Mouse (Mus musculus): ENCODE measurements around the gene Fnbp1. TPM values are rescaled to one million over a fixed set of nuclear protein-coding genes. Genes with fewer than 3 reads are reported as not detected.

The Fnbp1 gene
- total RNA-seq, 1 experiment from 2014 or later: 53.0 TPM

- DNase-seq: no peak
Measured at GRCm38 (mm10) chr2:31067696-31068245, 74.0 kb downstream of the Fnbp1 start.

GRCm38 (mm10) chr2:31067059-31067595 is 74.7 kb downstream of the Fnbp1 start:
- no peak for DNase-seq

GRCm38 (mm10) chr2:31066019-31066789 is 75.6 kb downstream of the Fnbp1 start:
- no peak for DNase-seq

- DNase-seq: no peak
Measured at GRCm38 (mm10) chr2:31061868-31062628, 79.8 kb downstream of the Fnbp1 start.

- DNase-seq: peak; percentile 48
Measured at GRCm38 (mm10) chr2:31060787-31061730, 80.7 kb downstream of the Fnbp1 start.

- DNase-seq: no peak
Measured at GRCm38 (mm10) chr2:31060271-31060670, 81.5 kb downstream of the Fnbp1 start.

GRCm38 (mm10) chr2:31058443-31058842 is 83.4 kb downstream of the Fnbp1 start:
- DNase-seq: no peak

- peak; percentile 43 for DNase-seq
Measured at GRCm38 (mm10) chr2:31057549-31058177, 84.1 kb downstream of the Fnbp1 start.

GRCm38 (mm10) chr2:31056070-31056469 is 85.7 kb downstream of the Fnbp1 start:
- no peak for DNase-seq

- DNase-seq: no peak
Measured at GRCm38 (mm10) chr2:31053851-31054340, 87.9 kb downstream of the Fnbp1 start.

- no peak for DNase-seq
Measured at GRCm38 (mm10) chr2:31053426-31053825, 88.4 kb downstream of the Fnbp1 start.

- no peak for DNase-seq
Measured at GRCm38 (mm10) chr2:31052441-31052840, 89.4 kb downstream of the Fnbp1 start.

- DNase-seq: no peak
Measured at GRCm38 (mm10) chr2:31048037-31048436, 93.8 kb downstream of the Fnbp1 start.

GRCm38 (mm10) chr2:31043856-31044255 is 98.0 kb downstream of the Fnbp1 start:
- no peak for DNase-seq

GRCm38 (mm10) chr2:31042881-31043280 is 98.9 kb downstream of the Fnbp1 start:
- no peak for DNase-seq

- peak; percentile 60 for DNase-seq
Measured at GRCm38 (mm10) chr2:31041386-31041785, 100.4 kb downstream of the Fnbp1 start.

- DNase-seq: no peak
Measured at GRCm38 (mm10) chr2:31040487-31040886, 101.3 kb downstream of the Fnbp1 start.

- DNase-seq: no peak
Measured at GRCm38 (mm10) chr2:31040043-31040442, 101.8 kb downstream of the Fnbp1 start.

- DNase-seq: no peak
Measured at GRCm38 (mm10) chr2:31036811-31037210, 105.0 kb downstream of the Fnbp1 start.

- DNase-seq: no peak
Measured at GRCm38 (mm10) chr2:31031972-31032371, 109.8 kb downstream of the Fnbp1 start.

GRCm38 (mm10) chr2:31026642-31027041 is 115.2 kb downstream of the Fnbp1 start:
- no peak for DNase-seq
